In the genomic region with DNA sequence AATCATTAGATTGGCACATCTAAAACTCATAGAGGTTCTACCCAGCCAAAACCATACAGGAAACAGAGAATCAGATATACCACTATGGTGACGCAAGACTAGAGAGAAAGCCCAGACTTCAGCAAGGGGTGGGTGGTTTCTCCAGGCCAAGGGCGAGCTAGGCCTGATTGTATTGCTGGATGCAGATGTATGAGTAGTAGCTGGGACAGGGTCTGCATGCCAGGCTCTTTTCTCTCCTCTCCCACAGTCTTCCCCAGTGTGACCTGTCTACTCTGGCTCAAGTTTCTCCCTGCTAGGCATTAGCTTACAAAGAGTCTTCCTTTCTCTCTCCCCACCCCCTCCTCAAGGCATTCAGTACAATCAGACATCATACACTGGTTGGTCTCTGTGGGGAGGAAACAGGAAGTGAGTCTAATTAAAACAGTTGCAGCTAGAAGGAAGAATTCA, we compare ENCODE assay signal across 1 mouse cellular context.
TF ChIP-seq lines count a peak whose summit lies in the region.

No protein-coding gene starts in this region.

TF ChIP-seq in MEL, 35 proteins besides CTCF, POLR2A, EP300 and RAD21 (continued from another document):
- TF ChIP-seq SMC3 (IDR thresholded peaks at IDR 0.05; ENCODE audit: low read depth, low read length) = no peak
- peak; percentile 48; the same call in 1 of the 2 replicates for TF ChIP-seq TBP (IDR thresholded peaks at IDR 0.05; ENCODE audit: low read depth, low read length)
- peak; percentile 95 for TF ChIP-seq ETS1 (IDR thresholded peaks at IDR 0.05; ENCODE audit: low read depth, low read length)
- TF ChIP-seq TAL1 (IDR thresholded peaks at IDR 0.05; ENCODE audit: low read length) = no peak
